Mouse (Mus musculus): ENCODE results near the gene Lmf1.

Lmf1 gene

GRCm38 (mm10) chr17:25578920-25579319 lies at the start of gene Lmf1:
Gene Lmf1 (plus strand): TSS chr17:25579085.
- DNase-seq, result peak; percentile 99

- no peak for DNase-seq
These were observed 48.4 kb upstream of the Lmf1 start for GRCm38 (mm10) chr17:25530357-25531022.

- peak; percentile 20 for DNase-seq
These were observed 39.7 kb upstream of the Lmf1 start for GRCm38 (mm10) chr17:25538945-25539875.

GRCm38 (mm10) chr17:25540731-25541130 lies 38.2 kb upstream of the Lmf1 start:
- no peak for DNase-seq

GRCm38 (mm10) chr17:25541768-25542167 lies 37.1 kb upstream of the Lmf1 start:
- no peak for DNase-seq

GRCm38 (mm10) chr17:25547026-25547425 lies 31.9 kb upstream of the Lmf1 start:
- no peak for DNase-seq

- DNase-seq, result no peak
These were observed 28.9 kb upstream of the Lmf1 start for GRCm38 (mm10) chr17:25550020-25550419.

GRCm38 (mm10) chr17:25551313-25551712 lies 27.6 kb upstream of the Lmf1 start:
- no peak for DNase-seq

GRCm38 (mm10) chr17:25555159-25555558 lies 23.7 kb upstream of the Lmf1 start:
- no peak for DNase-seq

- DNase-seq, result no peak
These were observed 22.9 kb upstream of the Lmf1 start for GRCm38 (mm10) chr17:25555666-25556629.

GRCm38 (mm10) chr17:25556630-25557354 lies 22.1 kb upstream of the Lmf1 start:
- no peak for DNase-seq

- no peak for DNase-seq
These were observed 19.3 kb upstream of the Lmf1 start for GRCm38 (mm10) chr17:25559634-25560033.

GRCm38 (mm10) chr17:25560554-25561222 lies 18.2 kb upstream of the Lmf1 start:
- no peak for DNase-seq

GRCm38 (mm10) chr17:25561223-25562028 lies 17.5 kb upstream of the Lmf1 start:
- DNase-seq, result no peak

GRCm38 (mm10) chr17:25564481-25564880 lies 14.4 kb upstream of the Lmf1 start:
- DNase-seq, result no peak

- DNase-seq, result no peak
These were observed 13.6 kb upstream of the Lmf1 start for GRCm38 (mm10) chr17:25565244-25565643.

- no peak for DNase-seq
These were observed 12.9 kb upstream of the Lmf1 start for GRCm38 (mm10) chr17:25565860-25566600.

GRCm38 (mm10) chr17:25567261-25567660 lies 11.6 kb upstream of the Lmf1 start:
- DNase-seq, result no peak

- DNase-seq, result peak; percentile 67
These were observed 11.1 kb upstream of the Lmf1 start for GRCm38 (mm10) chr17:25567745-25568144.

- DNase-seq, result no peak
These were observed 10.7 kb upstream of the Lmf1 start for GRCm38 (mm10) chr17:25568206-25568605.
